Mouse (Mus musculus): ENCODE results near the gene Rnpep. TPM values are rescaled to one million over a fixed set of nuclear protein-coding genes. Genes with fewer than 3 reads are reported as not detected.

Rnpep gene
- polyA plus RNA-seq, 1 experiment from 2014 or later, result 97.1 TPM

GRCm38 (mm10) chr1:135217607-135218233 is 66.2 kb downstream of the Rnpep start:
- Histone ChIP-seq H3K4me1 (peaks cover 10% of the 10 kb centered on the region), H3K9me3 (no peaks in the 10 kb centered on the region), H3K27me3 (replicated peaks; ENCODE audit: low read depth, poor library complexity, severe bottlenecking) (no peaks in the 10 kb centered on the region), H3K27ac (replicated peaks) (no peak overlapping the region), H3K4me3 (no peak overlapping the region), H3K36me3 (replicated peaks) (no peaks in the 10 kb centered on the region)
- 44% methylated on average over 13 of the region's 13 CpGs for WGBS
- DNase-seq (ENCODE audit: low spot score), result peak; percentile 10

GRCm38 (mm10) chr1:135213772-135214640 is 69.9 kb downstream of the Rnpep start:
- Histone ChIP-seq H3K27me3 (replicated peaks; ENCODE audit: low read depth, poor library complexity, severe bottlenecking) (no peaks in the 10 kb centered on the region), H3K27ac (replicated peaks) (no peak overlapping the region), H3K36me3 (replicated peaks) (no peaks in the 10 kb centered on the region), H3K4me1 (peaks cover 10% of the 10 kb centered on the region), H3K4me3 (no peak overlapping the region), H3K9me3 (no peaks in the 10 kb centered on the region)
- DNase-seq (ENCODE audit: low spot score), result no peak
- 89% methylated on average over 9 of the region's 9 CpGs for WGBS

Other genes with a start within 250 kb of the Rnpep start
- gene Lgr6, start 178.8 kb downstream of the Rnpep start, polyA plus RNA-seq (2016; fragmentation: Nextera tagmentation; extraction: Ambion mirVana), result 0.73 and 1.1 TPM in 2 replicates
- gene Ptpn7, start 151.4 kb downstream of the Rnpep start, polyA plus RNA-seq (2016; fragmentation: Nextera tagmentation; extraction: Ambion mirVana), result 1.3 and 2.1 TPM in 2 replicates
- 48.3 and 50.3 TPM in 2 replicates for gene Arl8a, start 137.3 kb downstream of the Rnpep start, polyA plus RNA-seq (2016; fragmentation: Nextera tagmentation; extraction: Ambion mirVana)
- gene Gpr37l1, start 116.4 kb downstream of the Rnpep start, polyA plus RNA-seq (2016; fragmentation: Nextera tagmentation; extraction: Ambion mirVana), result not detected in 2 replicates
- 6.3 and 6.4 TPM in 2 replicates for gene Elf3, start 25.5 kb downstream of the Rnpep start, polyA plus RNA-seq (2016; fragmentation: Nextera tagmentation; extraction: Ambion mirVana)
- gene Timm17a, start 29.7 kb upstream of the Rnpep start, polyA plus RNA-seq (2016; fragmentation: Nextera tagmentation; extraction: Ambion mirVana), result 213 and 215 TPM in 2 replicates
- gene Lmod1, start 40.7 kb upstream of the Rnpep start, polyA plus RNA-seq (2016; fragmentation: Nextera tagmentation; extraction: Ambion mirVana), result 0.31 and 0.33 TPM in 2 replicates
- gene Shisa4, start 91.2 kb upstream of the Rnpep start, polyA plus RNA-seq (2016; fragmentation: Nextera tagmentation; extraction: Ambion mirVana), result 53.5 and 55.9 TPM in 2 replicates
- 182 and 203 TPM in 2 replicates for gene Ipo9, start 146.4 kb upstream of the Rnpep start, polyA plus RNA-seq (2016; fragmentation: Nextera tagmentation; extraction: Ambion mirVana)

All from embryonic facial prominence, embryonic 10.5 days (tissue).